8 mouse cellular contexts compared by ENCODE assay signal in the genomic region with DNA sequence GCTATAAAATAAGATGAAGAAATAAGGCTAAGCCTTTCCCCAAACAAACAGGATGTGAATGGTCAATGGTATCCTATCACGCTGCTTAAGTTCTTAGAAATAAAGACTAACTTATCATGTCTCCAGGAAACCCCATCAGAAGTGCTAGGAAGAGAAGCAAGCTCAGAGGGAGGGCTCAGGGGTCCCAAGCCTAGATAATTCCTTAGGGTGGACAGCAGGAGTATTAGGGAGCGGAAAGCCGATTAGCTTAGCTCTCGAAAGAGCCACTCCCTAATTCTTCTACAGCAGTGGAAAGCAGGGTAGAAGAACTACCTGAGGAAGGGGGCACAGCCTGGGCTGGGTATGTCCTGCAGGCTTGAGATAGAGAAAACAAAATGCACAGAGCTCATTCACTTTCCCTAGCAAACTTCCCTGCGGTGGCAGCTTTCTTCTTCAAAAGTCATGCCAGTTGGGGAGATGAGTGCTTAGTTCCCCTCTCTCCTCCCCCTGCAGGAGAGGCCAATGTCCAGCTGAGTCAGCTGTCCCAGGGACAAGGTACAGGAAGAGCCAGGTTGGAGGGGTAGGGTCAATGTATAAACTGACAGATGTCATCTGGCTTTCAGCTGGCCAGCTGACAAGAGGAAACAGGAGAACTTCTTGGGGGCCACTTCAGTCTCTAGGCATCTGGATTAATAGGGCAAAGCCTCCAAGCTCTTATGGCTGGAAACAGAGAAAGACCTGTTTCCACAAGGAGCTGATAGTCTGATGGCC. TPM values are rescaled to one million over a fixed set of nuclear protein-coding genes. Genes with fewer than 3 reads are reported as not detected.
A peak's percentile ranks its signal among the peaks of the same experiment; 100 is the strongest.
DNase-seq lines count a peak whose midpoint lies in the region; ATAC-seq and TF ChIP-seq lines count a peak whose summit lies in the region.

No protein-coding gene starts in this region.

- no peak overlapping the region for H3K27ac ChIP-seq in lung, embryonic 14.5 days (ENCODE audit: low read depth)
- no peak overlapping the region for H3K27ac ChIP-seq in forebrain, embryonic 16.5 days (ENCODE audit: low read length)
- H3K27ac ChIP-seq in limb, embryonic 10.5 days: no peak overlapping the region

- H3K4me3 ChIP-seq in lung, embryonic 14.5 days (ENCODE audit: low read depth, low read length): peak overlapping the region; percentile 84
- H3K4me3 ChIP-seq in forebrain, embryonic 16.5 days (replicated peaks; ENCODE audit: low read length): no peak overlapping the region
- peak overlapping the region; percentile 75; the same call in 1 of the 2 replicates for H3K4me3 ChIP-seq in limb, embryonic 10.5 days

- DNase-seq in lung, embryonic 14.5 days: no peak
- DNase-seq in lung, adult 18-20 months: no peak
- DNase-seq in limb, embryonic 10.5 days (ENCODE audit: low spot score): no peak
- DNase-seq in retina, postnatal 7 days (ENCODE audit: low read depth, low spot score): peak; percentile 65
- no peak for DNase-seq in right cerebral cortex, adult 18-20 months
- DNase-seq in layer of hippocampus, adult 9-11 months: no peak
- DNase-seq in ovary, postnatal 36 days (ENCODE audit: low spot score): no peak

- no peak overlapping the region for H3K9ac ChIP-seq in lung, embryonic 14.5 days
- peak overlapping the region; percentile 36; the same call in 1 of the 2 replicates for H3K9ac ChIP-seq in forebrain, embryonic 16.5 days (replicated peaks; ENCODE audit: low read depth, low read length)

- 62% methylated on average over 5 of the region's 5 CpGs for WGBS in lung, embryonic 14.5 days
- WGBS in forebrain, embryonic 16.5 days: 55% methylated on average over 5 of the region's 5 CpGs
- 64% methylated on average over 5 of the region's 5 CpGs for WGBS in limb, embryonic 10.5 days

- H3K27me3 ChIP-seq in lung, embryonic 14.5 days (ENCODE audit: insufficient read depth, low read length): no peaks in the 10 kb centered on the region
- no peaks in the 10 kb centered on the region for H3K27me3 ChIP-seq in forebrain, embryonic 16.5 days (replicated peaks; ENCODE audit: control insufficient read depth, insufficient read depth, low read length)
- H3K27me3 ChIP-seq in limb, embryonic 10.5 days (ENCODE audit: low read depth, poor library complexity, severe bottlenecking): peaks cover 13% of the 10 kb centered on the region

- no peaks in the 10 kb centered on the region for H3K9me3 ChIP-seq in lung, embryonic 14.5 days (ENCODE audit: low read depth, low read length)
- no peaks in the 10 kb centered on the region for H3K9me3 ChIP-seq in forebrain, embryonic 16.5 days (ENCODE audit: control insufficient read depth, low read length)
- H3K9me3 ChIP-seq in limb, embryonic 10.5 days (replicated peaks): no peaks in the 10 kb centered on the region

- no peak for ATAC-seq in lung, embryonic 14.5 days (ENCODE audit: insufficient read depth)
- ATAC-seq in forebrain, embryonic 16.5 days: no peak

- 0 out of 2 replicates have a peak, but pooled peaks have one; percentile 5 for TF ChIP-seq CTCF in lung, embryonic 14.5 days (IDR thresholded peaks at IDR 0.05; ENCODE audit: low read depth)

- peaks cover 14% of the 10 kb centered on the region for H3K4me1 ChIP-seq in lung, embryonic 14.5 days (ENCODE audit: insufficient read depth)
- H3K4me1 ChIP-seq in forebrain, embryonic 16.5 days (replicated peaks; ENCODE audit: control insufficient read depth, insufficient read depth, low read length): peaks cover 33% of the 10 kb centered on the region
- H3K4me1 ChIP-seq in limb, embryonic 10.5 days: peaks cover 33% of the 10 kb centered on the region

- H3K4me2 ChIP-seq in lung, embryonic 14.5 days: peak overlapping the region; percentile 91
- peak overlapping the region; percentile 89 for H3K4me2 ChIP-seq in forebrain, embryonic 16.5 days (ENCODE audit: low read length)

- peaks cover 31% of the 10 kb centered on the region for H3K36me3 ChIP-seq in lung, embryonic 14.5 days (ENCODE audit: insufficient read depth)
- no peaks in the 10 kb centered on the region; the same call in 1 of the 2 replicates for H3K36me3 ChIP-seq in forebrain, embryonic 16.5 days (ENCODE audit: control insufficient read depth, insufficient read depth)
- peaks cover 41% of the 10 kb centered on the region for H3K36me3 ChIP-seq in limb, embryonic 10.5 days

RNA-seq across cellular contexts. Expression of gene C2cd2l, which starts 1.8 kb away (rescaled TPM):
- 6.7 and 8.6 TPM in 2 replicates for polyA plus RNA-seq in lung, embryonic 14.5 days (2014; fragmentation: Nextera tagmentation; extraction: Ambion mirVana)
- 29.0 and 31.4 TPM in 2 replicates for polyA plus RNA-seq in forebrain, embryonic 16.5 days (2015; fragmentation: Nextera tagmentation; extraction: Ambion mirVana)
- 6.9 and 9.9 TPM in 2 replicates for polyA plus RNA-seq in limb, embryonic 10.5 days (2016; fragmentation: Nextera tagmentation; extraction: Ambion mirVana)

RNA-seq across cellular contexts. Expression of gene Dpagt1, which starts 7.6 kb away (rescaled TPM):
- polyA plus RNA-seq in lung, embryonic 14.5 days (2014; fragmentation: Nextera tagmentation; extraction: Ambion mirVana): 41.0 and 43.4 TPM in 2 replicates
- polyA plus RNA-seq in forebrain, embryonic 16.5 days (2015; fragmentation: Nextera tagmentation; extraction: Ambion mirVana): 35.2 and 35.7 TPM in 2 replicates
- 45.3 and 46.9 TPM in 2 replicates for polyA plus RNA-seq in limb, embryonic 10.5 days (2016; fragmentation: Nextera tagmentation; extraction: Ambion mirVana)

RNA-seq across cellular contexts. Expression of gene Hinfp, which starts 12.8 kb away (rescaled TPM):
- polyA plus RNA-seq in lung, embryonic 14.5 days (2014; fragmentation: Nextera tagmentation; extraction: Ambion mirVana): 19.1 and 20.1 TPM in 2 replicates
- polyA plus RNA-seq in forebrain, embryonic 16.5 days (2015; fragmentation: Nextera tagmentation; extraction: Ambion mirVana): 34.1 and 35.6 TPM in 2 replicates
- polyA plus RNA-seq in limb, embryonic 10.5 days (2016; fragmentation: Nextera tagmentation; extraction: Ambion mirVana): 28.2 and 30.4 TPM in 2 replicates

RNA-seq across cellular contexts. Expression of gene H2afx, which starts 16.2 kb away (rescaled TPM):
- polyA plus RNA-seq in lung, embryonic 14.5 days (2014; fragmentation: Nextera tagmentation; extraction: Ambion mirVana): 391 and 419 TPM in 2 replicates
- polyA plus RNA-seq in forebrain, embryonic 16.5 days (2015; fragmentation: Nextera tagmentation; extraction: Ambion mirVana): 182 and 199 TPM in 2 replicates
- polyA plus RNA-seq in limb, embryonic 10.5 days (2016; fragmentation: Nextera tagmentation; extraction: Ambion mirVana): 515 and 551 TPM in 2 replicates

RNA-seq across cellular contexts. Expression of gene Hmbs, which starts 25.8 kb away (rescaled TPM):
- 128 and 131 TPM in 2 replicates for polyA plus RNA-seq in lung, embryonic 14.5 days (2014; fragmentation: Nextera tagmentation; extraction: Ambion mirVana)
- polyA plus RNA-seq in forebrain, embryonic 16.5 days (2015; fragmentation: Nextera tagmentation; extraction: Ambion mirVana): 64.3 and 64.7 TPM in 2 replicates
- polyA plus RNA-seq in limb, embryonic 10.5 days (2016; fragmentation: Nextera tagmentation; extraction: Ambion mirVana): 174 and 195 TPM in 2 replicates
